Mouse (Mus musculus) lung, postnatal 0 days (tissue): Measurements from ENCODE around the gene Rassf8.

Source experiments
- CTCF ChIP-seq: IDR thresholded peaks from 2 replicates; pipeline ENCODE4 v1.5.1; 2016; ENCODE audit warnings: antibody characterized with exemption, mild to moderate bottlenecking
- EP300 ChIP-seq: IDR thresholded peaks from 2 replicates; pipeline ENCODE4 v1.6.1; 2016; ENCODE audit warnings: antibody characterized with exemption, mild to moderate bottlenecking, control low read depth

DNA sequence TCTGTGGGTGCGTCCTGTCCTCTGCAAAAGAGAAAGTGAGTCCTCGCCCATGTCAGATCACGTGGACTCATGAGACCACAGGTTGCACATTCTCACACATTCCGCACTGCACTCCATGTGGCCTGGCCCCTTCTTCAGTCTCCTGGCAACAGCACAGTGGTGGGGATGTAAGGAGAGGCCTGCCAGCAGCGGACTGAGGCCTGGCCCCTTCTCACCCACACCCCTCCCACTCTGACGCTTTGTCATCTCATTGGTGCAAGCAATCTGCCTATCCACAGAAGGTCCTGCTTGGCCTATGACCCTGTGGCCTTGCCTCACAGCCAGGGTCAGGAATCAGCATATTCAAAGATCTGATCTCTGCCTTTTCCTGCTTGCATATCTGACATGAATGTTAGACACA lies 76.6 kb downstream of the Rassf8 start:
- no peak for TF ChIP-seq CTCF
- no peak for TF ChIP-seq EP300
